Mouse (Mus musculus): ENCODE measurements around the gene Slc19a2.

GRCm38 (mm10) chr1:164220261-164220660 lies 28.6 kb upstream of the Slc19a2 start:
- TF ChIP-seq CTCF (IDR thresholded peaks at IDR 0.05; ENCODE audit: extremely low read depth, insufficient read length, insufficient replicate concordance, low read depth, low read length) (no peak), POLR2A (IDR thresholded peaks at IDR 0.05; ENCODE audit: low read depth, low read length) (no peak)
